Mouse (Mus musculus) heart, embryonic 11.5 days (tissue): ENCODE measurements around the gene Tmem266. TPM values are rescaled to one million over a fixed set of nuclear protein-coding genes. Genes with fewer than 3 reads are reported as not detected.

Source experiments
- ATAC-seq: fragments of 200-750 bp; cut with Nextera tagmentation; replicated peaks from 2 replicates; pipeline ENCODE4 v1.8.0; 2017; ENCODE audit warnings: moderate library complexity; ENCODE audit not compliant: insufficient number of reproducible peaks, low FRiP score, low TSS enrichment
- H3K27ac ChIP-seq: fragments of 300-500 bp; sonication (generic); 2 replicates; pipeline ENCODE4 v1.5.1; 2014; ENCODE audit warnings: mild to moderate bottlenecking, low read depth, low read length
- H3K27me3 ChIP-seq: fragments of 300-500 bp; sonication (generic); 2 replicates; pipeline ENCODE4 v1.6.1; 2014; ENCODE audit warnings: mild to moderate bottlenecking, low read length, mixed read lengths; ENCODE audit not compliant: control insufficient read depth, insufficient read depth
- H3K36me3 ChIP-seq: fragments of 300-500 bp; sonication (generic); 2 replicates; pipeline ENCODE4 v1.6.1; 2014; ENCODE audit warnings: mild to moderate bottlenecking, low read length, moderate library complexity, mixed read lengths; ENCODE audit not compliant: control insufficient read depth, insufficient read depth
- H3K4me1 ChIP-seq: fragments of 300-500 bp; sonication (generic); 2 replicates; pipeline ENCODE4 v1.6.1; 2014; ENCODE audit warnings: low read length; ENCODE audit not compliant: control insufficient read depth, insufficient read depth
- H3K4me2 ChIP-seq: fragments of 300-500 bp; sonication (generic); 2 replicates; pipeline ENCODE4 v1.6.1; 2014; ENCODE audit warnings: mild to moderate bottlenecking, moderate library complexity
- H3K4me3 ChIP-seq: fragments of 300-500 bp; sonication (generic); 2 replicates; pipeline ENCODE4 v1.5.1; 2014; ENCODE audit warnings: low read depth, low read length
- H3K9ac ChIP-seq: fragments of 300-500 bp; sonication (generic); 2 replicates; pipeline ENCODE4 v1.6.1; 2014; ENCODE audit warnings: mild to moderate bottlenecking, low read depth, low read length, moderate library complexity
- H3K9me3 ChIP-seq: fragments of 300-500 bp; sonication (generic); replicated peaks from 2 replicates; pipeline ENCODE4 v1.6.1; 2016; ENCODE audit warnings: low read length; ENCODE audit not compliant: control insufficient read depth
- WGBS: fragments of 180-500 bp; shearing (Covaris S2); extraction: QIAGEN DNeasy Blood & Tissue Kit; methylation state at CpG from one replicate; pipeline ENCODE4 v1.1.7; 2014; ENCODE audit not compliant: insufficient replicate concordance; 5-methylcytosine and 5-hydroxymethylcytosine counted together
- polyA plus RNA-seq: library from polyadenylated mRNA; unstranded; fragments of >200 nt; fragmentation: Nextera tagmentation; extraction: Ambion mirVana; gene quantifications from 2 replicates; pipeline ENCODE4 v1.2.1, GENCODE M21; 2014

Tmem266 gene
- polyA plus RNA-seq, 1 experiment from 2014 or later, result 0.09 TPM

GRCm38 (mm10) chr9:55348664-55349063 lies 22.0 kb downstream of the Tmem266 start:
- Histone ChIP-seq H3K27me3 (no peaks in the 10 kb centered on the region), H3K36me3 (no peaks in the 10 kb centered on the region), H3K27ac (no peak overlapping the region), H3K9me3 (no peaks in the 10 kb centered on the region), H3K9ac (no peak overlapping the region), H3K4me2 (no peak overlapping the region), H3K4me3 (no peak overlapping the region), H3K4me1 (no peaks in the 10 kb centered on the region)
- WGBS, result 81% methylated on average over 3 of the region's 3 CpGs
- no peak for ATAC-seq

DNA sequence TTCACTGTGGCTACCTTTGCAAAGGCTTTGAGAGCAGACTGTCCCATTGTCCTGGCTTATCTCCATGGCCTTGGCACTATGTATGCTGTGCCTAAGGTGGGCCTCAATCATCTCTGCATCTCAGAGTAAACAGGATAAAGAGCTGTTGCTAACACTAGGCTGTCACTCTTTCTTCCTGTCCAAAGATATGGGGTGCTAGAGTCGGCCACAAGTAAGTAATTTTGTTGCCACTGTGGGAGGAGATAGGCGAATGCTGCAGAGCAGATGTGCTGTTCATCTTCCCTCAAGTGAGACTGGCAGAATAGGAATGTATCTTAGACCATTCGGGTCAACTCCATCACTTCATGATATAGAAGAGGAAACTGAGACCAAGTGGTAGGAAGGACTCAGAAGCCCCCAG lies 28.0 kb downstream of the Tmem266 start:
- no peak overlapping the region for H3K4me3 ChIP-seq
- no peaks in the 10 kb centered on the region for H3K27me3 ChIP-seq
- WGBS, result 65% methylated on average over 3 of the region's 3 CpGs
- H3K9ac ChIP-seq, result no peak overlapping the region
- H3K9me3 ChIP-seq, result no peaks in the 10 kb centered on the region
- no peaks in the 10 kb centered on the region for H3K4me1 ChIP-seq
- H3K27ac ChIP-seq, result no peak overlapping the region
- H3K4me2 ChIP-seq, result no peak overlapping the region
- ATAC-seq, result no peak
- H3K36me3 ChIP-seq, result no peaks in the 10 kb centered on the region

DNA sequence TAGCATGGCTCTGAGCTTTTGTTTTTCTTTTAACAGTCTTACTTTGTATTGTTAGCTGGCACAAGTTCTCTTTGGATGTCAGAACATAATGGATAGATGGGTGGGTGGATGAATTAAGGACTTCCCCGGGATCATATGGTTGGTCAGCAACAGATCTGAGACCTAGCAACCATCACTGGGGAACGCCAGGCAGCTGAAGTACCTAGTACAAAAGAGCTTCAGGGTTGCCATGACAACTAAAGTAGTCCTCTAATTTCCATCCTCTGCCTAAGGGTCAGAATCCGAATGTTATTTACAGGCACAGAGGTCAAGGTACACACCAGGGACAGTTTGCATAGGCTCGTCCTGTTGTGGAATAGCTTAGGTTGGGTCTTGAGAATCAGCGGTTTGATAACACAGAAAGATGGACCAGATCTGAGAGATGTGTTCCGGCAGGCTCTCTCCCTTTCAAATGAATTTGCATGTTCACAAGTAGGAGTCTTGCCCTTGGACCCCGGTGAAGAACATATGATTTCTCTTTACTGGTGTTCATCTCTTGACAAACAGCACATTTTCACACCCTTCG lies 28.6 kb downstream of the Tmem266 start:
- H3K27me3 ChIP-seq, result no peaks in the 10 kb centered on the region
- H3K9me3 ChIP-seq, result no peaks in the 10 kb centered on the region
- H3K4me3 ChIP-seq, result no peak overlapping the region
- no peak for ATAC-seq
- H3K4me1 ChIP-seq, result no peaks in the 10 kb centered on the region
- H3K9ac ChIP-seq, result no peak overlapping the region
- H3K36me3 ChIP-seq, result no peaks in the 10 kb centered on the region
- WGBS, result 69% methylated on average over 8 of the region's 8 CpGs
- H3K4me2 ChIP-seq, result no peak overlapping the region
- no peak overlapping the region for H3K27ac ChIP-seq

GRCm38 (mm10) chr9:55357164-55357563 lies 30.5 kb downstream of the Tmem266 start:
- ATAC-seq, result no peak
- WGBS, result 71% methylated on average over 1 of the region's 1 CpGs

DNA sequence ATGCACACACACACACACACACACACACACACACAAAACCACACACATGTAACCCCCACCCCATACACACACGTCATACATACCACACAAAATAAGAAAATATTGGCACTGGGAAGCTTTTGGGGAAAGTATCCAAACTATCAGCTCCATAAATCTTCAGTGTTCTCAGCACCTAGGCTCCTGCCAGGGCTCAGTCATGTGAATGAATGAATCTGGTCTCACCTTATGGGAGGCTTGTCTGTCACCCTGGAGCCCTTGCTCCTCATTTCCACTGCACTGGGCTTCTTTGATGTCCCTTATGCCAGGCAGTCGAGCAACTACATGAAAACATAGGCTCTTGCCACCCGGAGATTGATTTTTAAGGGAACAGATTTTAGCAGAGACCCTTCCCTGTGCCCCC lies 33.7 kb downstream of the Tmem266 start:
- Histone ChIP-seq H3K4me2 (no peak overlapping the region), H3K4me1 (no peaks in the 10 kb centered on the region), H3K27ac (no peak overlapping the region), H3K9me3 (no peaks in the 10 kb centered on the region), H3K27me3 (no peaks in the 10 kb centered on the region), H3K4me3 (no peak overlapping the region), H3K9ac (no peak overlapping the region), H3K36me3 (no peaks in the 10 kb centered on the region)
- WGBS, result 60% methylated on average over 3 of the region's 3 CpGs
- no peak for ATAC-seq

More at GRCm38 (mm10) chr9:55357164-55357563, 30.5 kb downstream of the Tmem266 start:
- Histone ChIP-seq H3K9me3 (no peaks in the 10 kb centered on the region), H3K36me3 (no peaks in the 10 kb centered on the region), H3K4me2 (no peak overlapping the region), H3K27ac (no peak overlapping the region), H3K4me3 (no peak overlapping the region), H3K27me3 (no peaks in the 10 kb centered on the region), H3K4me1 (no peaks in the 10 kb centered on the region), H3K9ac (no peak overlapping the region)

DNA sequence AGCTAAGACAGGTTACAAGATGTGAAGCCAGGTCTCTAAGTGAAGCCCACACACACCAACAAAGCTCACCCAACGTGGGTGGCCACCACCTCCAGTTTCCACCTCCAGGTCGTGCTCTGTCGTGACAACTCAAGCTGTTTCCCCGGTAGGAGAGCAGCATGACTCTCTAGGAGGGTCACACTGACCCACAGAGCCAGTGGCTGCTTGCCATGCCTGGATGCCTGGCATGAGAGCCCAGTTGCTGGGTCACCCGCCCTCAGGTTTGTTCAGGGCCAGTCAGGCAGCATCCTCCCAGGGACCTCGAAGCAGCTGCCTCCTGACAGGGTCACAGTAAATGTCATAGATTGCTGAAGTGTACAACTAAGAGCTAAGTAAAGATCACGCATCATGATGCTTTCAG lies 34.1 kb downstream of the Tmem266 start:
- no peak overlapping the region for H3K4me3 ChIP-seq
- ATAC-seq, result no peak
- no peaks in the 10 kb centered on the region for H3K36me3 ChIP-seq
- H3K27me3 ChIP-seq, result no peaks in the 10 kb centered on the region
- H3K9ac ChIP-seq, result no peak overlapping the region
- WGBS, result 54% methylated on average over 7 of the region's 7 CpGs
- H3K4me1 ChIP-seq, result no peaks in the 10 kb centered on the region
- H3K27ac ChIP-seq, result no peak overlapping the region
- no peak overlapping the region for H3K4me2 ChIP-seq
- no peaks in the 10 kb centered on the region for H3K9me3 ChIP-seq

GRCm38 (mm10) chr9:55361969-55362368 lies 35.3 kb downstream of the Tmem266 start:
- Histone ChIP-seq H3K9me3 (no peaks in the 10 kb centered on the region), H3K27me3 (no peaks in the 10 kb centered on the region), H3K36me3 (no peaks in the 10 kb centered on the region)

GRCm38 (mm10) chr9:55363707-55364106 lies 37.0 kb downstream of the Tmem266 start:
- no peak overlapping the region for H3K4me2 ChIP-seq
- no peaks in the 10 kb centered on the region for H3K27me3 ChIP-seq
- no peaks in the 10 kb centered on the region for H3K9me3 ChIP-seq
- no peak overlapping the region for H3K9ac ChIP-seq
- ATAC-seq, result no peak
- no peaks in the 10 kb centered on the region for H3K36me3 ChIP-seq
- H3K27ac ChIP-seq, result no peak overlapping the region
- no peak overlapping the region for H3K4me3 ChIP-seq
- no peaks in the 10 kb centered on the region for H3K4me1 ChIP-seq

More at GRCm38 (mm10) chr9:55361969-55362368, 35.3 kb downstream of the Tmem266 start:
- H3K27ac ChIP-seq, result no peak overlapping the region
- WGBS, result 77% methylated on average over 5 of the region's 5 CpGs
- no peak for ATAC-seq
- no peak overlapping the region for H3K4me3 ChIP-seq
- no peak overlapping the region for H3K4me2 ChIP-seq
- H3K9ac ChIP-seq, result no peak overlapping the region
- no peaks in the 10 kb centered on the region for H3K4me1 ChIP-seq

DNA sequence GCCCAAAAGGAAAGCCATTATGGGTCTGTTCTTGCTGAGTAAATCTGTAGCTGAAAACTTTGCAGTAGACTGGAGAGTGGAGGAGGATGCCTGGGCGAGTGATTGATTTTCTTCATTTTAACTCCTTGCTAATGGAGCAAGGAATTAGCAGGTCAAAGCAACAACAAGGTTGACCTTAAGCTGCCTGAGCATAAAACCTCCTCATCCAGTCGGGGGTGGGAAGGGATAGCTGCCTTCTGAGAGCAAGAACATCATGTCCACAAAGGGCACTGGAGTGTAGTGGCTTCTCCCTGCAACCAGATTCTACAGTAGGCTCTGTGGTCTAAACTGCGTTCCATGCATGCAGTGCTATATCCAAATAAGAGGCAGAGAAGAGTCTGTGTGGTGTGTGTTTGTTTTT lies 41.3 kb downstream of the Tmem266 start:
- H3K4me2 ChIP-seq, result no peak overlapping the region
- H3K36me3 ChIP-seq, result no peaks in the 10 kb centered on the region
- ATAC-seq, result no peak
- H3K9me3 ChIP-seq, result no peaks in the 10 kb centered on the region
- no peak overlapping the region for H3K27ac ChIP-seq
- H3K4me3 ChIP-seq, result no peak overlapping the region
- H3K4me1 ChIP-seq, result no peaks in the 10 kb centered on the region
- 56% methylated on average over 3 of the region's 3 CpGs for WGBS
- no peaks in the 10 kb centered on the region for H3K27me3 ChIP-seq
- no peak overlapping the region for H3K9ac ChIP-seq
